Mouse (Mus musculus) heart, embryonic 11.5 days (tissue): ENCODE results near the gene Nsd1. TPM values are rescaled to one million over a fixed set of nuclear protein-coding genes. Genes with fewer than 3 reads are reported as not detected.
A peak's percentile ranks its signal among the peaks of the same experiment; 100 is the strongest.

ENCODE experiments used
- ATAC-seq: fragments of 200-750 bp; cut with Nextera tagmentation; replicated peaks from 2 replicates; pipeline ENCODE4 v1.8.0; 2017; ENCODE audit warnings: moderate library complexity; ENCODE audit not compliant: insufficient number of reproducible peaks, low FRiP score, low TSS enrichment
- H3K27ac ChIP-seq: fragments of 300-500 bp; sonication (generic); 2 replicates; pipeline ENCODE4 v1.5.1; 2014; ENCODE audit warnings: mild to moderate bottlenecking, low read depth, low read length
- H3K27me3 ChIP-seq: fragments of 300-500 bp; sonication (generic); 2 replicates; pipeline ENCODE4 v1.6.1; 2014; ENCODE audit warnings: mild to moderate bottlenecking, low read length, mixed read lengths; ENCODE audit not compliant: control insufficient read depth, insufficient read depth
- H3K36me3 ChIP-seq: fragments of 300-500 bp; sonication (generic); 2 replicates; pipeline ENCODE4 v1.6.1; 2014; ENCODE audit warnings: mild to moderate bottlenecking, low read length, moderate library complexity, mixed read lengths; ENCODE audit not compliant: control insufficient read depth, insufficient read depth
- H3K4me1 ChIP-seq: fragments of 300-500 bp; sonication (generic); 2 replicates; pipeline ENCODE4 v1.6.1; 2014; ENCODE audit warnings: low read length; ENCODE audit not compliant: control insufficient read depth, insufficient read depth
- H3K4me2 ChIP-seq: fragments of 300-500 bp; sonication (generic); 2 replicates; pipeline ENCODE4 v1.6.1; 2014; ENCODE audit warnings: mild to moderate bottlenecking, moderate library complexity
- H3K4me3 ChIP-seq: fragments of 300-500 bp; sonication (generic); 2 replicates; pipeline ENCODE4 v1.5.1; 2014; ENCODE audit warnings: low read depth, low read length
- H3K9ac ChIP-seq: fragments of 300-500 bp; sonication (generic); 2 replicates; pipeline ENCODE4 v1.6.1; 2014; ENCODE audit warnings: mild to moderate bottlenecking, low read depth, low read length, moderate library complexity
- H3K9me3 ChIP-seq: fragments of 300-500 bp; sonication (generic); replicated peaks from 2 replicates; pipeline ENCODE4 v1.6.1; 2016; ENCODE audit warnings: low read length; ENCODE audit not compliant: control insufficient read depth
- WGBS: fragments of 180-500 bp; shearing (Covaris S2); extraction: QIAGEN DNeasy Blood & Tissue Kit; methylation state at CpG from one replicate; pipeline ENCODE4 v1.1.7; 2014; ENCODE audit not compliant: insufficient replicate concordance; 5-methylcytosine and 5-hydroxymethylcytosine counted together
- polyA plus RNA-seq: library from polyadenylated mRNA; unstranded; fragments of >200 nt; fragmentation: Nextera tagmentation; extraction: Ambion mirVana; gene quantifications from 2 replicates; pipeline ENCODE4 v1.2.1, GENCODE M21; 2014

The Nsd1 gene
- polyA plus RNA-seq, 1 experiment from 2014 or later, result 72.1 TPM

DNA sequence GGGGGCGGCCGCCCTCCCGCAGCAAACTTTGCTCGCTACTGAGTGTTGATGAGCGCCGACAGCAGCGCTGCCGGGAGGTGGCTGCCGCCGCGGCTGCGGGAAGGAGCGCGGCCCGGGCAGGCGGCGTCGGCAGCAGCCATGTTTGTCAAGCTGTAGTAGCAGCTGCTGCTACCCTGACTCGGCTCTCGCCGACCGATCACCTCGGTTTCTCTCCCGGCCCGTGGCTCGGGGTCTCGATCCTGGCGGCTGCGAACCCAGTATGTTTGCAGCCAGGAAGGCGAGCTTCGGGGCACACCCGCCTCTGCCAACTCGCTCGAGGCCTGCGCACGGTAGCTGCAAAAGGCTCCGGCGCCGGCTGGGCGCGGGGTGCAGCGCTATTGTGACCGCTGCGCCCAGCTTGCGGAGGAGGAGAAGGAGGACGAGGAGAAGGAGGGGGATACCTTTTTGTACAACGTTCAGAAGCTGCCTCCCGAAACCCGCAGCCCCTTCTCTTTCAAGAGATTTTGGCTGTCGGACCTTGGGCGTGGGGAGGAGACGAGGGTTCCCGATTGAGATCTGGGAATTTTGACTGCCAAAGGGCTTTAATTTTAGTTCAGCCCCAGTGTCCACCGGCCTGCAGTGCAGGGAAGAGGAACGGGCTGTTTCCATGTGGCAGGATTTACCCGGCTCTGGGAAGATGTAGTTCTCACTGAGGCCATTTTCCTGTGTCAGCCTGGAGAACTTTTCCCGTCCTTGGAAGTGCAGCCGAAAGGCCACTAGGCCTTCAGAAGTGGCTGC lies 3.0 kb downstream of the Nsd1 start:
- Histone ChIP-seq H3K36me3 (peaks cover 21% of the 10 kb centered on the region), H3K27me3 (no peaks in the 10 kb centered on the region), H3K27ac (peak overlapping the region; percentile 99), H3K9me3 (no peaks in the 10 kb centered on the region), H3K4me1 (peaks cover 39% of the 10 kb centered on the region), H3K4me3 (peak overlapping the region; percentile 78), H3K9ac (peak overlapping the region; percentile 96), H3K4me2 (peak overlapping the region; percentile 80)
- WGBS, result under 1% methylated on average over 57 of the region's 58 CpGs
- no peak for ATAC-seq

DNA sequence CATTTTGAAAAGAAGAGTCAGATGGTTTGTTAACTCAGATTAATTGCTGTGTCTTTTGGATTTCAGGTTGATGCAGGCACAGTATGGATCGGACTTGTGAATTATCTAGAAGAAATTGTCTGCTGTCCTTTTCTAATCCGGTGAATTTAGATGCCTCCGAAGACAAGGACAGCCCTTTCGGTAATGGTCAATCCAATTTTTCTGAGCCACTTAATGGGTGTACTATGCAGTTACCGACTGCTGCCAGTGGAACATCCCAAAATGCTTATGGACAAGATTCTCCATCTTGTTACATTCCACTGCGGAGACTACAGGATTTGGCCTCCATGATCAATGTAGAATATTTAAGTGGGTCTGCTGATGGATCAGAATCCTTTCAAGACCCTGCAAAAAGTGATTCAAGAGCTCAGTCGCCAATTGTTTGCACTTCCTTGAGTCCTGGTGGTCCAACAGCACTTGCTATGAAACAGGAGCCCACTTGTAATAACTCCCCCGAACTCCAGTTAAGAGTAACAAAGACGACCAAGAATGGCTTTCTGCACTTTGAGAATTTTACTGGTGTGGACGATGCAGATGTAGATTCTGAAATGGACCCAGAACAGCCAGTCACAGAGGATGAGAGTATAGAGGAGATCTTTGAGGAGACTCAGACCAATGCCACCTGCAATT lies 3.7 kb downstream of the Nsd1 start:
- H3K4me2 ChIP-seq, result peak overlapping the region; percentile 80
- no peaks in the 10 kb centered on the region for H3K9me3 ChIP-seq
- H3K36me3 ChIP-seq, result peaks cover 23% of the 10 kb centered on the region
- peak overlapping the region; percentile 99 for H3K27ac ChIP-seq
- ATAC-seq, result no peak
- H3K27me3 ChIP-seq, result no peaks in the 10 kb centered on the region
- H3K4me1 ChIP-seq, result peaks cover 41% of the 10 kb centered on the region
- peak overlapping the region; percentile 96 for H3K9ac ChIP-seq
- WGBS, result 63% methylated on average over 10 of the region's 10 CpGs
- peak overlapping the region; percentile 78 for H3K4me3 ChIP-seq

DNA sequence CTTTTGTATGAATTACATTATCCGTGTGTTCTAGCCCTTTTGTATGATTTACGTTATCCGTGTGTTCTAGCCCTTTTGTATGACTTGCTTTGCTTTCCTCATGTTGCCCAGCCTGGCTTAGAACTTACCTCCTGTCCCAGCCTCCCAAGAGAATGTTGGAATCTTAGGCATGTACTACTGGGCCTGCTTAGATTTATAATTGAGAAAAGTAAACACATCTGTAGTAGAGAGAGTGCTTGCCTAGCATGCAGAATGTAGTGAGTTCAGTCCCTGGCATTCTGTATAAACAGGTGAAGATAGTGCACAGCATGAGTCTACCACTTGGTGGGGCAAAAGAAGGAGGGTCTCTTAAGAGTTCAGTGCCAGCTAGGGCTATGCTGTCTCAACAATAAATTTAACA lies 14.8 kb downstream of the Nsd1 start:
- 97% methylated on average over 3 of the region's 3 CpGs for WGBS
- H3K9me3 ChIP-seq, result no peaks in the 10 kb centered on the region
- H3K9ac ChIP-seq, result no peak overlapping the region
- peaks cover 12% of the 10 kb centered on the region for H3K36me3 ChIP-seq
- peaks cover 3% of the 10 kb centered on the region; the same call in 1 of the 2 replicates for H3K4me1 ChIP-seq
- no peak overlapping the region for H3K27ac ChIP-seq
- no peak for ATAC-seq
- H3K27me3 ChIP-seq, result no peaks in the 10 kb centered on the region
- no peak overlapping the region for H3K4me3 ChIP-seq
- H3K4me2 ChIP-seq, result no peak overlapping the region

DNA sequence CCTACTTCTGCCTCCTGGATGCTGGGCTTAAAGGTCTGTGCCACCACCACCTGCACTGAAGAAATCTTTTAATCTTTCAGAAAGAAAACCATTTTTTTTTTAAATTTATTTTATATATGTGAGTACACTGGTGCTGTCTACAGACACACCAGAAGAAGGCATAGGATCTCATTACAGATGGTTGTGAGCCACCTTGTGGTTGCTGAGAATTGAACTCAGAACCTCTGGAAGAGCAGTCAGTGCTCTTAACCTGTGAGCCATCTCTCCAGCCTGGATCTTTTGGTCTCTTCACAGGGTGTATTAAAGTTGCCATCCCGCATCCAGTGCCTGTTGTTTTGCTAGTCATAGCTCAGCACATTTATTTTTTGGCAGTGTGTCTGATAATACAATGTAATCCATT lies 21.1 kb downstream of the Nsd1 start:
- H3K9ac ChIP-seq, result no peak overlapping the region
- H3K27ac ChIP-seq, result no peak overlapping the region
- H3K27me3 ChIP-seq, result no peaks in the 10 kb centered on the region
- H3K36me3 ChIP-seq, result peaks cover 27% of the 10 kb centered on the region
- no peak overlapping the region for H3K4me3 ChIP-seq
- H3K4me2 ChIP-seq, result no peak overlapping the region
- 93% methylated on average over 1 of the region's 1 CpGs for WGBS
- no peaks in the 10 kb centered on the region for H3K4me1 ChIP-seq
- no peaks in the 10 kb centered on the region for H3K9me3 ChIP-seq
- ATAC-seq, result no peak

DNA sequence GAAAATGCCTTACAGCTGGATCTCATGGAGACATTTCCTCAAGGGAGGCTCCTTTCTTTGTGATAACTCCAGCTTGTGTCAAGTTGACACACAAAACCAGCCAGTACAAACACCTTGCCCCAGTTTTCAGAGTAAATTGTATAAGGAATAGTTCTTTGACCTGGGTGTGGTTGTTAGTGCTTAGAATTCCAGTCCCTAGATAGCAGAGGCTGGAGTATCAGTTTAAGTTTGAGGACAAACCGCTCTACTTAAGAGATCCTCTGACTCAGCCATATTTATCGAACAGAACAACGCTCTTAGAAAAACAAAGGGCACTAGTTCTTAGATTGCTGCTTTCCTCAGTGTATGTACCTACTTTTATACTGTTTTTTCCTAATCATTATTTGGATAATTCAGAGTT lies 33.6 kb downstream of the Nsd1 start:
- no peak overlapping the region for H3K4me2 ChIP-seq
- H3K9me3 ChIP-seq, result no peaks in the 10 kb centered on the region
- no peak overlapping the region for H3K4me3 ChIP-seq
- 64% methylated on average over 3 of the region's 3 CpGs for WGBS
- H3K4me1 ChIP-seq, result no peaks in the 10 kb centered on the region
- H3K36me3 ChIP-seq, result peaks cover 44% of the 10 kb centered on the region
- H3K9ac ChIP-seq, result no peak overlapping the region
- H3K27me3 ChIP-seq, result no peaks in the 10 kb centered on the region
- no peak overlapping the region for H3K27ac ChIP-seq
- no peak for ATAC-seq

DNA sequence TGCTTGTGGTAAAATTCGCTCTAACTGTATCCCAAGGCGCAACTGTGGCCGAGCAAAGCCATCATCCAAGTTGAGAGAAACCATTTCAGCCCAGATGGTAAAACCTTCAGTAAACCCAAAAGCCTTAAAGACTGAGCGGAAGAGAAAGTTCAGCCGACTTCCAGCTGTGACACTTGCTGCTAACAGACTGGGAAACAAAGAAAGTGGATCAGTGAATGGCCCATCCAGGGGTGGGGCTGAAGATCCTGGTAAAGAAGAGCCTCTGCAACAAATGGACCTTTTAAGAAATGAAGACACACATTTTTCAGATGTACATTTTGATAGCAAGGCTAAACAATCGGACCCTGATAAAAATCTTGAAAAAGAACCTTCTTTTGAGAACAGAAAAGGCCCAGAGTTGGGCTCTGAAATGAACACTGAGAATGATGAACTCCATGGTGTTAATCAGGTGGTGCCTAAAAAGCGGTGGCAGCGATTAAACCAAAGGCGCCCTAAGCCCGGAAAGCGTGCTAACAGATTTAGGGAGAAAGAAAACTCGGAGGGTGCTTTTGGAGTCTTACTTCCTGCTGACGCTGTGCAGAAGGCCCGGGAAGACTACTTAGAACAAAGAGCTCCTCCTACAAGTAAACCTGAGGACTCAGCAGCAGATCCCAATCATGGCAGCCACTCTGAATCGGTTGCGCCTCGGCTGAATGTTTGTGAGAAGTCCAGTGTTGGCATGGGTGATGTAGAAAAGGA lies 37.9 kb downstream of the Nsd1 start:
- no peak overlapping the region for H3K27ac ChIP-seq
- peaks cover 19% of the 10 kb centered on the region for H3K36me3 ChIP-seq
- no peaks in the 10 kb centered on the region for H3K4me1 ChIP-seq
- no peaks in the 10 kb centered on the region for H3K27me3 ChIP-seq
- 88% methylated on average over 17 of the region's 17 CpGs for WGBS
- no peak overlapping the region for H3K4me2 ChIP-seq
- ATAC-seq, result no peak
- no peak overlapping the region for H3K4me3 ChIP-seq
- H3K9me3 ChIP-seq, result no peaks in the 10 kb centered on the region
- no peak overlapping the region for H3K9ac ChIP-seq

DNA sequence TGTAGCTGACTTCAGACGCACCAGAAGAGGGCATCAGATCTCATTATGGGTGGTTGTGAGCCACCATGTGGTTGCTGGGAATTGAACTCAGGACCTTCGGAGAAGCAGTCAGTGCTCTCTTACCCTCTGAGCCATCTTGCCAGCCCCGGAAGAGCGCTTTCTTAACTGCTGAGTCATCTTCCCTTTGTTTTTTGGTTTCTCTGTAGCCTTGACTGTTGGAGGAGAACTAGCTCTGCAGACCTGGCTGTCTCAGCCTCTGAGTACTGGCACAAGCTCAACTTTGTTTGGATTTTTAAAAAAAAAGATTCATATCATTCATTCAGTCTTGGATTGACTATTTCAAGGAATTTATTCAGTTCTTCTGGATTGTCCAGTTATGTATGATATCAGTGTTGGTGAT lies 39.7 kb downstream of the Nsd1 start:
- no peak overlapping the region for H3K27ac ChIP-seq
- H3K36me3 ChIP-seq, result peaks cover 21% of the 10 kb centered on the region
- no peaks in the 10 kb centered on the region for H3K27me3 ChIP-seq
- H3K9ac ChIP-seq, result no peak overlapping the region
- H3K4me2 ChIP-seq, result no peak overlapping the region
- WGBS, result 86% methylated on average over 4 of the region's 4 CpGs
- ATAC-seq, result no peak
- no peaks in the 10 kb centered on the region for H3K9me3 ChIP-seq
- H3K4me3 ChIP-seq, result no peak overlapping the region
- no peaks in the 10 kb centered on the region for H3K4me1 ChIP-seq

DNA sequence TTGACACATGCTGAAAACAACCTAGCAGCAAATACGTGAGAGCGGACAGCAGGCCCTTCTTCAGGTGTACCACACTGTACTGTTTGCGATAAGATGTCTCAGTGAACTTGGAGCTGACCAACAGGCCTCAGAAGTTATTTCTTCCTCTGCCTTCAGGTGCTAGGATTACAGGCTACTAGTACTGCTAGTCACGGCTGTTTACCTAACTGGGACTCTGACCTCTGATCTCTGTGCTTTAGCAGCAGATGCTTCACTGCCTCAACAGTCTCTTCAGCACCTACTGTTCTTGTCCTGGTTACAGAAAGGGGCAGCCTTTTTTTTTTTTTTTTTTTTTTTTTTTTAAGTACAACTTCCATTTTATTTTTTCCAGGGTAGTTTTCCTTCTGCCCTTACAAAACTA lies 43.2 kb downstream of the Nsd1 start:
- no peak overlapping the region for H3K9ac ChIP-seq
- peaks cover 14% of the 10 kb centered on the region for H3K36me3 ChIP-seq
- no peak overlapping the region for H3K4me3 ChIP-seq
- 94% methylated on average over 4 of the region's 4 CpGs for WGBS
- H3K27ac ChIP-seq, result no peak overlapping the region
- no peaks in the 10 kb centered on the region for H3K27me3 ChIP-seq
- H3K4me2 ChIP-seq, result no peak overlapping the region
- no peaks in the 10 kb centered on the region for H3K9me3 ChIP-seq
- no peaks in the 10 kb centered on the region for H3K4me1 ChIP-seq
- no peak for ATAC-seq
